Mouse (Mus musculus) heart, adult 2 months (tissue): ENCODE results near the gene Myh7b.

ENCODE experiments used
- CTCF ChIP-seq: fragments of 200-600 bp; IDR thresholded peaks from 2 replicates; pipeline ENCODE4 v1.8.1; 2022; ENCODE audit warnings: antibody characterized with exemption, mild to moderate bottlenecking, moderate library complexity
- EP300 ChIP-seq: fragments of 200-500 bp; IDR thresholded peaks from 2 replicates; pipeline ENCODE4 v1.6.1; 2011; ENCODE audit warnings: low read depth, low read length, control low read depth; ENCODE audit not compliant: insufficient read depth
- POLR2A ChIP-seq: fragments of 200-500 bp; IDR thresholded peaks from 2 replicates; pipeline ENCODE4 v1.6.1; 2011; ENCODE audit warnings: mild to moderate bottlenecking, low read depth, low read length, control low read depth; ENCODE audit not compliant: insufficient read depth

- TF ChIP-seq EP300 (no peak), CTCF (no peak), POLR2A (no peak)
Observed at GRCm38 (mm10) chr2:155645746-155646145, 34.7 kb downstream of the Myh7b start.
